Mouse (Mus musculus) retina, adult 2 months (tissue): ENCODE results near the gene Gm13539.

Experiments used
- DNase-seq: peaks from one replicate; pipeline ENCODE4 v3.0.0-alpha.2; 2012; ENCODE audit warnings: low read depth, low spot score

Gm13539 gene

DNA sequence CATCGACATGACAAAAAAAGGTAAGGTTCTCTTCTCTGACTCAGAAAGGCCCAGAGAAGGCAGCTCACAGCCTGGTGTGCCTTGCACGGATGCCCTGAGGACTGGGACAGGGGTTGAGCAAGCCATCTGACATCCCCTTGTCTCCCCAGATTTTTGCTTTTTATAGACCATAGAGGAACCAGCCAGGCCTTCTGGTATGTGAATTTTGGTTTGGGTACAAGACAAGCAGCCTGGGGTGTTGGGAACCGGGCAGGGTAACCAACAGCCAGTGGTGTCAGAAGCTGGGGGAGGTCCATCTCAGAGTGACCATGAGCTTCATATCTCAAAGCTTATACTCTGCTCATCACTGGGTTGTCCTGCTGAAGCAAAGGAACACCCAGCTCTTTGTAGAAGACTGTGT, 42.7 kb downstream of the Gm13539 start:
- no peak for DNase-seq

- DNase-seq, result no peak
Observed at GRCm38 (mm10) chr2:25828344-25828947, 46.4 kb downstream of the Gm13539 start.

DNA sequence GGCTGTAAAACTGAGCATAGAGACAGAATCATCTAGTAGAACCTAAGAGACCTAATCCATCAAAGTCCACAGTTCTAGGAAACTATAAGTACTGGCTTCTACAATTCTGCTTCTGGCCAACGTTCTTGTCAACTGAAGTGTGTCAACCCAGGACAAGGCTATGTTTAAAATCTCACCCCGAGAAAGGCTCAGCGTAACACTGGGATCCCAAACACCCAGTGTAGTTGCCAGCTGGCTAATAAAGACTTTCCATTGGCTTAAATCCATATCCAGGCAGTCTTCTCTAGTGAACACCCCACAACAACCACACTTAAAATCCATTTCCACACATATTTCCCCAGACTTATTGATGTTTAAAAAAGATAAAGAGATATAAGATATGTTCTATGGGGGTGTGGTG, 48.7 kb downstream of the Gm13539 start:
- DNase-seq, result no peak

DNA sequence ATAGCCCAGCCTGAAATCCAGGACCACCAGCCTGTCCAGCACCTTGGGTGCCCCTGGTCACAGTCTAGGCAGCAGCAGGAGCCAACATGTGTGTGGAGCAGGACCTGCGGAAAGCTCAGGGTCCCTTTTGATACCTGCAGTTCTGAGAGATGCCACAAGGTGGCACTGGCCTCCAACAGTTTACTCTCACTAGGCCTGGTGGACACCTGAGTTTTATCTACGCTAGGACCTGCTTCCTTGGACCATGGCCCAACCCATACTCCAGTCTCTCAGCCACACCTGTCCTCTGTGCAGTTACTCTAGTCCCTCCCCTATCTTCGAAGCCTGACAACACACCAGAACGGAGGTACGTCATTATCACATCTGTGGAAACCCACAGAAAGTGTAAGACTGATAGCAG, 54.2 kb downstream of the Gm13539 start:
- DNase-seq, result peak; percentile 57
